Mouse (Mus musculus): ENCODE measurements around the gene 5330417H12Rik.

5330417H12Rik gene

DNA sequence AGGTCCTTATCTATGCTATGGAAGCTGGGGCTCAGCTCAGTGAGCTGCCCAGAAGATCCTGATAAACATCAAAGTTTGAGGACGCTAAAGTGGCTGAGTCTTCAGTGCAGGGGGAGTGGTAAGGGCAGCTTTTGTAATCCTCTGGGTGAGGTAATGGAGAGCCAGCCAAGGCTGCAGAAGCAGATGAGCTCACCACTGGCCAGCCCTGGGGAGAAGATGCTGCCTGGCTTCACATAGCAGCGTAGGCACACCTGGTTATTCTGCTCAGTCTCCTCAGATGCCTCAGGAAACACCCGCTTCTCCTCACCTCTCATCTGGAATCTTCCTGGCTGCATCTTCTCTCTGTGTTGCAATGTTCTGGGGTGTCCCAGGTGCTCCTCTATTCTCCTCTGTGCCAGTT is 529 bp downstream of the 5330417H12Rik start:
- DNase-seq, result no peak

DNA sequence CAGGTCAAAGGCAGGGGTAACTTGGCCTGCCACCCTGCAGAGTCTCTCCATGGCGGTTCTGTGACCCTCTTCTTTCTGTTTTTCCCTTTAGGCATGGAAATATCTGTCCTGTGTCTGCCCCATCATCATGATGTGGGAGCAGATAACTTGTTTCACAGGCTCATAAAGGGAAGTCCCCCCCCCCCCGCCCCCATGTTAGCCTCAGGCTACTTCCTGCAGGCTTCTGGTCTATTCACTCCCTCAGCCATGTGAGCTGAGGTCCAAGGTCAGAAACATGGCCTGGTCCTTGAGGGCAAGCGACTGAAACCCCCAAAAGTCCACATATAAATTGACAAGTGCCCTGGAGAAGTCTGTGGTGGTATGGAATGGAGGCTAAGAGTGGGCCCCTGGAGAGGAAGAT is 4.8 kb downstream of the 5330417H12Rik start:
- DNase-seq, result no peak

DNA sequence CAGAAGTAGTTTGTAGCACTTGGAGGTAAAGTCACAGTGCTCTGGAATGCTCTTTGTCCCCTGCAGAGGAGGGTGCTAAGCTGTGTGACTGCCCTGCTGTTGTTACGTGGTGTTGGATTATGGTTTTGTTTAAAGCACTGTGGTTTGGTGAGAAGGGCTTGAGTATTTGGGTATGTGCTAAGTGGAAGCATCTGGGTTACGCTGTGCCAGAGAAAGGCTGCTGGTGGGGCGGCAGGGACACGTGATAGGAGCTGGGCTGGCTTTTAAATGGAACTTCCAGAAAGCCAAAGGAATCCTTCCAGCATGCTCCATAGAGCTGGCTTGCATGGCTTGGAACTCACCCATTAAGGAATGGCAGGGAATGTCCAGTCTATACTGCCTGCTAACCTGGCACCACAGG is 5.7 kb downstream of the 5330417H12Rik start:
- DNase-seq, result no peak

GRCm38 (mm10) chr7:107618028-107618992 is 6.7 kb downstream of the 5330417H12Rik start:
- DNase-seq, result no peak

DNA sequence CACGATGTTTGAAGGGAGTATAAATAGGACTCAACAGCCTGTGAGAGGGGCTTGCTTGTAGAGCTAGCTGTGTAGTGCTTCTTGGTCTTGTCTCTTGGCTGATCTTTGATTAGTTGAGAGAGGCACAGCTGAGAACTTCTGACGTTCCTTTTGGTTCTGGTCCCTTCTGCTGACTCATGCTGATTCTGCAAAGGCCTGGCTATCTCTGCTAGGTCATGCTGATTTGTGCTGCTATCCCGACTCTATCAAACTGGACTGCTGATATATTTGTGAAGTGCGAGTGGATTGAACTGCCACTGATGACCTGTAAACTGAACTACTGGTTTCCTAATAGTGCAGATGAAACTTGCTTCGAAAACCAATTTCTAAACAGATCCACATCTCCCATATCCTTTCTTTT is 14.1 kb downstream of the 5330417H12Rik start:
- DNase-seq, result no peak

DNA sequence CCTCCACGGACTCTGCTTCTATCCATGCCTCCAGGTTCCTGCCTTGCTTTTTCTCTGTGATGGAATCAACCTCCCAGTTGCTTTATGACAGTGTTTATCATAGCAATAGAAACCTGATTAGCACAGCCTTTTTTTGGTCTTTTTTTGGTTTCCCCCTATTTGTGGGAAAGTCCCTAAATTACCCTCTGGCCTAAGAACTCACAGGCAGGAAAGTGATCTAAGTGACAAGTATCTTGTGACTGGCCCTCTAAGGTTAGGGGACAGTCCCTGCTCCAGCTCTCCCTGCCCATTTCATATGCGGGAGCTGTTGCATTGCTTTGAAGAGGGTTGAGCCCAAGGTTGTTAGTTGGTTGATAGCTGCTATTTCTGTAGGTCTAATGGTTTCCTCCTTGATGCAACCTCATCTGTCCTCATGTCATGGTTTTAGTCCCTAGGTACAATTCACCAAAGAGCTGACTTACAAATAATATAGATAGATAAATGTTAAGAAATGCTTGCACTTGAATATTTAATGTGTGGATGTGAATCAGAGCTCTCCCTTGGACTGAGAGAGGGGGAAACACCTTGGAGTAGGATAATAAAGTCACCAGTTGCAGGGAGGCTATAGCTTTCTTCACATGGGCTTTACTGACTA is 15.2 kb downstream of the 5330417H12Rik start:
- DNase-seq, result peak; percentile 41 to 60

DNA sequence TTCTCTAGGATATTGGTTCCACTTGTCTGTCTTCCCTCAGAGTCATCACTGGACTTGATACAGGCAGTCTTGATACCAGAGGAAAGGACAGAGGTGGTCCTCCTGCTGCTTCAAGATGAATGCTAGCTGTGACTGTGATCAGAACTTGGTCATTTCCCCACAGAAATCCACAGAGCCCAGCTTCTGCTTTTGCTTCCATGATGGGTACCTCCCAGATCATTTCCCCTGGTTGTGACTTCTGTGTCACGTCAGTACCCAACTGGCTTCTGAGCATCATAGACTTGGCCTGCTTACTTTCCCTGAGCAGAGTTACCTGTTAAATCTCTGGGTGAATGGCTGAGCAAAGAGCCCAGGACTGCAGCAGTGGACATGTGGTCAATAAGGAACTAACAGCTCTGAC is 17.2 kb downstream of the 5330417H12Rik start:
- no peak for DNase-seq

GRCm38 (mm10) chr7:107602913-107603312 is 22.0 kb downstream of the 5330417H12Rik start:
- DNase-seq, result no peak

DNA sequence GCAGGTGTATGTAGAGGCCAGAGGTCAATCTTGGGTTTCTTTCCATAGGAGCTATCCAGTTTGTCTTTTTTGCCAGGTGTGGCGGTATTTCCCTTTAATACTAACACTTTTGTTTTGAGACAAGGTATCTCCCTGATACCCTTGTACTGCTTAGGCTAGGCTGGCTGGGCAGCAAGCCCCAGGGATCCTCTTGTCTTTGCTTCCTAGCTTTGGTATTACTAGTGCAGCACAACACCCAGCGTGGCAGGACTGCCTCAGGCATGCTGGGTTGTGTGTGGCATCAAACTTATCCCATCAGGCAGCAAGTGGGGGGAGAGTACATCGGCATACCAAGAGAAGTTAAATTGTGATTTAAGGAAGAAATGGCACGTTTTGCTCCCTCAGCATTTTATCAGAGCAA is 22.5 kb downstream of the 5330417H12Rik start:
- DNase-seq, result no peak

DNA sequence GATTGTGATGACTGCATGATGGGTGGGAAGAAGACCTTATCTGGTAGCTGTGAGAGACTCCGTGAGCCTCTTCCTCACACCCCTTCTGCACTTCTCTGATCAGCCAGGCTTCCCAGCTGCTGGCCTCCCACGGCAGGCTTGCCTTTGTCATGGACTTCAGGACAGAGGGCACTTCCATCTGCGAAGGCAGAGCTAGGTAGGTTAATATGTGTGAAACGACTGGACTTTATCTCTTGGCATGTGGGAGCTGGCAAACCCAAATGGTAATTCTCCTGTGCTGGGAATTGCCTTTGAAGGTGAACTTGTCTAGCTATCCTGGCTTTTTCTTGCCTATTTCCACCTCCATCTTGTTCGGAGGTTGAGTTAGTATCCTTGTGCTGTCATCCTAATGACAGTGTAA is 24.3 kb downstream of the 5330417H12Rik start:
- no peak for DNase-seq

GRCm38 (mm10) chr7:107597956-107598355 is 27.0 kb downstream of the 5330417H12Rik start:
- no peak for DNase-seq

GRCm38 (mm10) chr7:107596753-107597152 is 28.2 kb downstream of the 5330417H12Rik start:
- DNase-seq, result no peak

GRCm38 (mm10) chr7:107595426-107595825 is 29.5 kb downstream of the 5330417H12Rik start:
- DNase-seq, result no peak

DNA sequence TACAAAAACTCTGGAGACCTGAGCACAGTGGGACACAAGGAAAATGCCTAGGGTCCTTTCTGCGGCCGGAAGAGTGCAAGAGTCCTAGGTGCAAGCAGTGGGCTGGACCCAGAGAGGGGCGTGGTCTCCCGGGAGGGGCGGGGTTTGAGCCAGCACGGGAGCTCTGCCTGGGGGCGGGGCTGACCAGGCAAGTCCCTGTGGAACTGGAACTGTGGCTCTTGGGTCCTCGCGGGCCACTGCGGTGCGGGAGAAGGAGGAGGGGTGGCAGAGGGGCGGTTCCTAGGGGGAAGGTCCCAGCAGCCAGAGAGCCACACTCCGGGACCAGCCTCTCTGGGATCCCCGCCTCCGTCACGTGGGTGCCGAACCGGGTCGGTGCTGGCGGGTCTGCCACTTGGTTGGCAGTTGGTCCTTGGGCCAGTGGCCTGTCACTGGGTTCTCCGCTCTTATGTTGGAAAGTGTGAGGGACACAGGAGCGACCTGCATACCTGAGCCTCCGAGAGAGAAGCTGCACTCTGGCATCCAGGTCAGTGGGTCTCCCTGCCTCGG is 30.0 kb downstream of the 5330417H12Rik start, which contains the start of gene Ppfibp2:
Ppfibp2 (plus strand) TSS at position 351 of the 546 bp plus-strand sequence.
- peak; percentile 95 to 96 for DNase-seq

DNA sequence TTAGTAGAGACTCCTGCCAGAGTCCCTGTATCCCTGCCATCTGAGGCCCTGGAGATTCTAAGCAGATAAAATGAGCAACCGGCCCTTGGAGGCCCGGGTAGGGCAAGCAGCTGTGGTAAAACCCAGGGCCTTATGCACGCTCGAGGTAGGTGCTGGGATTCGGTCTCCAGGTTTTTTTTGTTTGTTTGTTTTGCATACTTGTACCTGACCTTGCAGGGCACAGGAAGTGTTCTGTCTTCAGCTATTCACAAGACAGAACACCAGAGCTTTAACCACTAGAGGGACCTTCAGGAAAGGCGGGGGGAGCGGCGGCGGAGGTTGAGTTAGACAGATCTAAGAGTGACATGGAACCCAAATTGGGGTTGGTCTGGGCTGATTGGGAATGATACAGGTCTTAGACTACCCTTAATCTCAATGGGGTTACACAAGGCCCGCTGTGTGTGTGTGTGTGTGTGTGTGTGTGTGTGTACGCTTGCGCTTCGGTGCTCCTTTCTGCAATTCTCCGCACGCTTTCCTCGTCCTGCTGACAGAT is 30.6 kb downstream of the 5330417H12Rik start:
- peak; percentile 78 to 81 for DNase-seq

DNA sequence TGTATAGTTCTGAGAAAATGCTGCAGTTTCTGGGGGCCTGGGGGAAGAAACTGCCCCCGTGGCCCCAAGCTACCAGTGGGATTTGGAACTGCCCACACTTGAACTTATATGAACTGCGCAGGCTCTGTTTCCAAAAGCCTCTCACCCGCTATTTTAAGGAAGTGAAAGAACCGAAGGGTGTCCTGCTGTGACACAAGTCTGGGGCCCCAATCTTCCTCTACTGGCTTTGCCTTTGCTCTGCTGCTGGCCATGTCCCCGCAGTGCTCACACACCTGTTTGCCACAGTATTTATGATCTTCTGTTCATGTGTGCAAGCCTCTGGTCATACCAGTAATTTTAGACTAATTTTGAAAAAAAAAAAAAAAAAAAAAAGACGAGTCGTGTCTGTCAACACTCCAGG is 31.1 kb downstream of the 5330417H12Rik start:
- peak; percentile 66 to 73 for DNase-seq

DNA sequence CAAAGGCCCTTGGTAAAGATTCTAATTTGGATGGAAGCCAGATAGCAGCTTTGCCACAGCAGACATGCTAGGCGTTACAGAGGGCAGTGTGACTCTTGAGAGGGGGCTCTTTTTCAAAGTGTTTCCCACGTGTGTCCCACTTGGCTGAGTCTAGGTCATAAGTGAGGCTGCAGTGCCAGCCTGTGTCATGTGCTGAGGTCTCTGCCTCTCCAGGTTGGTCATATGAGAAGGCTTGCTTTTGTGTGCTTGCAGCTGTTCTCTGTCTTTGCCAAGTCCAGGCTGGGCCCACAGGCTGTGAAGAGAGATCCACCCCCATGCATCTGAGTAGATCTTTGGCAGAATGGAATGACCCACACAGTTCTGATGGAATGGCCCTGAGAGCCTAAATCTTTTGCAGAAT is 32.3 kb downstream of the 5330417H12Rik start:
- no peak for DNase-seq

GRCm38 (mm10) chr7:107574276-107574675 is 50.7 kb downstream of the 5330417H12Rik start:
- no peak for DNase-seq
